Mouse (Mus musculus) T-helper 17 cell (primary cell): Measurements from ENCODE around the gene Babam2.

Experiments used
- in situ Hi-C, 2 experiments: fragments of 300-600 bp; cut with MboI, MseI; formaldehyde crosslinking; loops; 1 replicate in 1 of 2; 2 replicates in 1 of 2; pipeline ENCODE4 v1.15.1; 2025; ENCODE audit warnings: high pct_unique_total_duplicates in 2 of 2

The Babam2 gene

GRCm38 (mm10) chr5:31876216-31876974 is 178.9 kb downstream of the Babam2 start:
- in situ Hi-C loops, result no loop called here

GRCm38 (mm10) chr5:31880457-31880856 is 183.0 kb downstream of the Babam2 start:
- in situ Hi-C loops, result no loop called here

- in situ Hi-C loops, result no loop called here
These were observed 184.8 kb downstream of the Babam2 start for GRCm38 (mm10) chr5:31882297-31882696.

GRCm38 (mm10) chr5:31884962-31885361 is 187.5 kb downstream of the Babam2 start:
- in situ Hi-C loops, result no loop called here

GRCm38 (mm10) chr5:31887590-31887989 is 190.1 kb downstream of the Babam2 start:
- in situ Hi-C loops, result no loop called here

GRCm38 (mm10) chr5:31888341-31888740 is 190.9 kb downstream of the Babam2 start:
- in situ Hi-C loops, result no loop called here

- in situ Hi-C loops, result no loop called here
These were observed 195.1 kb downstream of the Babam2 start for GRCm38 (mm10) chr5:31892631-31893030.

GRCm38 (mm10) chr5:31899901-31900300 is 202.4 kb downstream of the Babam2 start:
- in situ Hi-C loops, result loop anchor here in 1 of 2 experiments (5.0 kb wide), 1 partner anchor 83 kb away; no protein-coding TSS in a partner anchor

- in situ Hi-C loops, result no loop called here
These were observed 204.7 kb downstream of the Babam2 start for GRCm38 (mm10) chr5:31902144-31902543.

GRCm38 (mm10) chr5:31902891-31903290 is 205.4 kb downstream of the Babam2 start:
- in situ Hi-C loops, result no loop called here

- in situ Hi-C loops, result no loop called here
These were observed 207.6 kb downstream of the Babam2 start for GRCm38 (mm10) chr5:31904968-31905683.

- in situ Hi-C loops, result no loop called here
These were observed 208.3 kb downstream of the Babam2 start for GRCm38 (mm10) chr5:31905808-31906207.

- in situ Hi-C loops, result no loop called here
These were observed 208.9 kb downstream of the Babam2 start for GRCm38 (mm10) chr5:31906286-31906951.

- in situ Hi-C loops, result no loop called here
These were observed 210.5 kb downstream of the Babam2 start for GRCm38 (mm10) chr5:31907959-31908358.

GRCm38 (mm10) chr5:31908818-31909217 is 211.3 kb downstream of the Babam2 start:
- in situ Hi-C loops, result no loop called here

- in situ Hi-C loops, result no loop called here
These were observed 218.8 kb downstream of the Babam2 start for GRCm38 (mm10) chr5:31916241-31916640.

GRCm38 (mm10) chr5:31918566-31918965 is 221.1 kb downstream of the Babam2 start:
- in situ Hi-C loops, result no loop called here

GRCm38 (mm10) chr5:31920129-31920528 is 222.6 kb downstream of the Babam2 start:
- in situ Hi-C loops, result no loop called here

- in situ Hi-C loops, result no loop called here
These were observed 223.4 kb downstream of the Babam2 start for GRCm38 (mm10) chr5:31920890-31921289.

- in situ Hi-C loops, result no loop called here
These were observed 226.6 kb downstream of the Babam2 start for GRCm38 (mm10) chr5:31924075-31924474.

- in situ Hi-C loops, result no loop called here
These were observed 229.1 kb downstream of the Babam2 start for GRCm38 (mm10) chr5:31926551-31926950.

- in situ Hi-C loops, result no loop called here
These were observed 231.5 kb downstream of the Babam2 start for GRCm38 (mm10) chr5:31929007-31929406.
